Mouse (Mus musculus): ENCODE measurements around the gene Unc80. TPM values are rescaled to one million over a fixed set of nuclear protein-coding genes. Genes with fewer than 3 reads are reported as not detected.

The Unc80 gene
- polyA plus RNA-seq, 1 experiment from 2014 or later: 0.56 TPM

GRCm38 (mm10) chr1:66562332-66562731 is 94.2 kb downstream of the Unc80 start:
- Histone ChIP-seq H3K4me1 (ENCODE audit: control insufficient read depth, insufficient read depth, low read length) (no peaks in the 10 kb centered on the region), H3K9me3 (replicated peaks; ENCODE audit: control insufficient read depth, low read length) (no peaks in the 10 kb centered on the region), H3K4me2 (ENCODE audit: low read depth, low read length) (no peak overlapping the region), H3K27me3 (ENCODE audit: control insufficient read depth, insufficient read depth, low read length) (no peaks in the 10 kb centered on the region), H3K4me3 (replicated peaks; ENCODE audit: low read length) (no peak overlapping the region), H3K9ac (ENCODE audit: low read length) (no peak overlapping the region), H3K27ac (ENCODE audit: low read length) (no peak overlapping the region), H3K36me3 (ENCODE audit: control insufficient read depth, insufficient read depth, low read length) (no peaks in the 10 kb centered on the region)
- ATAC-seq (ENCODE audit: insufficient read depth, low FRiP score): no peak
- 79% methylated on average over 2 of the region's 2 CpGs for WGBS

- Histone ChIP-seq H3K36me3 (ENCODE audit: control insufficient read depth, insufficient read depth, low read length) (no peaks in the 10 kb centered on the region), H3K27me3 (ENCODE audit: control insufficient read depth, insufficient read depth, low read length) (no peaks in the 10 kb centered on the region), H3K4me2 (ENCODE audit: low read depth, low read length) (no peak overlapping the region), H3K4me3 (replicated peaks; ENCODE audit: low read length) (no peak overlapping the region), H3K27ac (ENCODE audit: low read length) (no peak overlapping the region), H3K9ac (ENCODE audit: low read length) (no peak overlapping the region), H3K9me3 (replicated peaks; ENCODE audit: control insufficient read depth, low read length) (no peaks in the 10 kb centered on the region), H3K4me1 (ENCODE audit: control insufficient read depth, insufficient read depth, low read length) (no peaks in the 10 kb centered on the region)
- WGBS: 86% methylated on average over 13 of the region's 13 CpGs
- ATAC-seq (ENCODE audit: insufficient read depth, low FRiP score): no peak
Observed at GRCm38 (mm10) chr1:66569736-66570135, 101.6 kb downstream of the Unc80 start.

GRCm38 (mm10) chr1:66597163-66597788 is 129.1 kb downstream of the Unc80 start:
- Histone ChIP-seq H3K36me3 (ENCODE audit: control insufficient read depth, insufficient read depth, low read length) (no peaks in the 10 kb centered on the region), H3K4me1 (ENCODE audit: control insufficient read depth, insufficient read depth, low read length) (no peaks in the 10 kb centered on the region), H3K27me3 (ENCODE audit: control insufficient read depth, insufficient read depth, low read length) (no peaks in the 10 kb centered on the region), H3K9me3 (replicated peaks; ENCODE audit: control insufficient read depth, low read length) (no peaks in the 10 kb centered on the region), H3K4me2 (ENCODE audit: low read depth, low read length) (no peak overlapping the region), H3K9ac (ENCODE audit: low read length) (no peak overlapping the region), H3K4me3 (replicated peaks; ENCODE audit: low read length) (no peak overlapping the region), H3K27ac (ENCODE audit: low read length) (no peak overlapping the region)
- ATAC-seq (ENCODE audit: insufficient read depth, low FRiP score): no peak

- no peak overlapping the region for H3K9ac ChIP-seq (ENCODE audit: low read length)
- H3K27ac ChIP-seq (ENCODE audit: low read length): no peak overlapping the region
- H3K4me3 ChIP-seq (replicated peaks; ENCODE audit: low read length): no peak overlapping the region
- no peaks in the 10 kb centered on the region for H3K36me3 ChIP-seq (ENCODE audit: control insufficient read depth, insufficient read depth, low read length)
- no peaks in the 10 kb centered on the region for H3K4me1 ChIP-seq (ENCODE audit: control insufficient read depth, insufficient read depth, low read length)
- H3K27me3 ChIP-seq (ENCODE audit: control insufficient read depth, insufficient read depth, low read length): no peaks in the 10 kb centered on the region
- H3K9me3 ChIP-seq (replicated peaks; ENCODE audit: control insufficient read depth, low read length): no peaks in the 10 kb centered on the region
- 88% methylated on average over 4 of the region's 4 CpGs for WGBS
- no peak overlapping the region for H3K4me2 ChIP-seq (ENCODE audit: low read depth, low read length)
- no peak for ATAC-seq (ENCODE audit: insufficient read depth, low FRiP score)
Observed at GRCm38 (mm10) chr1:66608304-66608703, 140.1 kb downstream of the Unc80 start.

GRCm38 (mm10) chr1:66617188-66617587 is 149.0 kb downstream of the Unc80 start:
- Histone ChIP-seq H3K9ac (ENCODE audit: low read length) (no peak overlapping the region), H3K4me2 (ENCODE audit: low read depth, low read length) (no peak overlapping the region), H3K4me1 (ENCODE audit: control insufficient read depth, insufficient read depth, low read length) (no peaks in the 10 kb centered on the region), H3K27ac (ENCODE audit: low read length) (no peak overlapping the region), H3K4me3 (replicated peaks; ENCODE audit: low read length) (no peak overlapping the region), H3K27me3 (ENCODE audit: control insufficient read depth, insufficient read depth, low read length) (no peaks in the 10 kb centered on the region), H3K36me3 (ENCODE audit: control insufficient read depth, insufficient read depth, low read length) (no peaks in the 10 kb centered on the region), H3K9me3 (replicated peaks; ENCODE audit: control insufficient read depth, low read length) (no peaks in the 10 kb centered on the region)
- ATAC-seq (ENCODE audit: insufficient read depth, low FRiP score): no peak
- WGBS: 32% methylated on average over 2 of the region's 2 CpGs

GRCm38 (mm10) chr1:66638177-66638576 is 170.0 kb downstream of the Unc80 start:
- Histone ChIP-seq H3K36me3 (ENCODE audit: control insufficient read depth, insufficient read depth, low read length) (no peaks in the 10 kb centered on the region), H3K27me3 (ENCODE audit: control insufficient read depth, insufficient read depth, low read length) (no peaks in the 10 kb centered on the region), H3K9me3 (replicated peaks; ENCODE audit: control insufficient read depth, low read length) (no peaks in the 10 kb centered on the region), H3K9ac (ENCODE audit: low read length) (no peak overlapping the region), H3K4me1 (ENCODE audit: control insufficient read depth, insufficient read depth, low read length) (no peaks in the 10 kb centered on the region; the same call in 1 of the 2 replicates), H3K27ac (ENCODE audit: low read length) (no peak overlapping the region), H3K4me3 (replicated peaks; ENCODE audit: low read length) (no peak overlapping the region), H3K4me2 (ENCODE audit: low read depth, low read length) (no peak overlapping the region)
- ATAC-seq (ENCODE audit: insufficient read depth, low FRiP score): no peak
- WGBS: 48% methylated on average over 2 of the region's 2 CpGs

- H3K27ac ChIP-seq (ENCODE audit: low read length): no peak overlapping the region
- ATAC-seq (ENCODE audit: insufficient read depth, low FRiP score): no peak
- no peak overlapping the region for H3K9ac ChIP-seq (ENCODE audit: low read length)
- H3K27me3 ChIP-seq (ENCODE audit: control insufficient read depth, insufficient read depth, low read length): no peaks in the 10 kb centered on the region
- no peaks in the 10 kb centered on the region for H3K9me3 ChIP-seq (replicated peaks; ENCODE audit: control insufficient read depth, low read length)
- no peak overlapping the region for H3K4me2 ChIP-seq (ENCODE audit: low read depth, low read length)
- no peaks in the 10 kb centered on the region for H3K4me1 ChIP-seq (ENCODE audit: control insufficient read depth, insufficient read depth, low read length)
- H3K4me3 ChIP-seq (replicated peaks; ENCODE audit: low read length): no peak overlapping the region
- no peaks in the 10 kb centered on the region for H3K36me3 ChIP-seq (ENCODE audit: control insufficient read depth, insufficient read depth, low read length)
Observed at GRCm38 (mm10) chr1:66646894-66647293, 178.7 kb downstream of the Unc80 start.

- Histone ChIP-seq H3K36me3 (ENCODE audit: control insufficient read depth, insufficient read depth, low read length) (no peaks in the 10 kb centered on the region), H3K27me3 (ENCODE audit: control insufficient read depth, insufficient read depth, low read length) (no peaks in the 10 kb centered on the region), H3K4me3 (replicated peaks; ENCODE audit: low read length) (no peak overlapping the region), H3K27ac (ENCODE audit: low read length) (no peak overlapping the region), H3K4me1 (ENCODE audit: control insufficient read depth, insufficient read depth, low read length) (no peaks in the 10 kb centered on the region), H3K4me2 (ENCODE audit: low read depth, low read length) (no peak overlapping the region), H3K9me3 (replicated peaks; ENCODE audit: control insufficient read depth, low read length) (no peaks in the 10 kb centered on the region), H3K9ac (ENCODE audit: low read length) (no peak overlapping the region)
- WGBS: 82% methylated on average over 6 of the region's 6 CpGs
- no peak for ATAC-seq (ENCODE audit: insufficient read depth, low FRiP score)
Observed at GRCm38 (mm10) chr1:66649568-66649967, 181.4 kb downstream of the Unc80 start.

- ATAC-seq (ENCODE audit: insufficient read depth, low FRiP score): no peak
Observed at GRCm38 (mm10) chr1:66650006-66650405, 181.8 kb downstream of the Unc80 start.

More at GRCm38 (mm10) chr1:66650006-66650405, 181.8 kb downstream of the Unc80 start:
- Histone ChIP-seq H3K9ac (ENCODE audit: low read length) (no peak overlapping the region), H3K4me1 (ENCODE audit: control insufficient read depth, insufficient read depth, low read length) (no peaks in the 10 kb centered on the region), H3K27ac (ENCODE audit: low read length) (no peak overlapping the region), H3K27me3 (ENCODE audit: control insufficient read depth, insufficient read depth, low read length) (no peaks in the 10 kb centered on the region), H3K9me3 (replicated peaks; ENCODE audit: control insufficient read depth, low read length) (no peaks in the 10 kb centered on the region), H3K36me3 (ENCODE audit: control insufficient read depth, insufficient read depth, low read length) (no peaks in the 10 kb centered on the region), H3K4me2 (ENCODE audit: low read depth, low read length) (no peak overlapping the region), H3K4me3 (replicated peaks; ENCODE audit: low read length) (no peak overlapping the region)
- 52% methylated on average over 1 of the region's 1 CpGs for WGBS
